Mouse (Mus musculus) layer of hippocampus, adult 11-12 months (tissue): ENCODE results near the gene Tas2r120.
"Not testable (repeated sequence)": the region's sequence is repeated elsewhere in the genome, so short reads cannot be mapped to it uniquely, and the experiment has no call there.

ENCODE experiments used
- DNase-seq: peaks from one replicate; pipeline ENCODE4 v3.0.0; 2022; ENCODE audit warnings: low spot score

Tas2r120 gene

DNA sequence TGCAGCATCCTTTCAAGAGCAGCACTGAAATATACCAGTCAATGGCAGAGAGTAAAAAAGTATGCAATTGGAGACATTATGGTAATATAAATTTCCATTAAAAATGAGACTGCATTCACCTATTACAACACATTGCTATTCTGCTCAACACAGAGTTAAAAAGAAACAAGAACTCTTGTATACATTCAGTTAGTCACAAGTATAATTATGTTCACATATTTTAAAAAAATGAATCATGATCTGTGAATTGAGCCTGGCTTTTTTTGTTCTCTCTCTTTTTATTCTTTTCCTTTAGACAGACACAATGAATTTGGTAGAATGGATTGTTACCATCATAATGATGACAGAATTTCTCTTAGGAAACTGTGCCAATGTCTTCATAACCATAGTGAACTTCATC, at the start of gene Tas2r120:
Gene Tas2r120, plus strand, starts transcription at position 301 of the 400 bp plus-strand sequence.
- DNase-seq: no peak

DNA sequence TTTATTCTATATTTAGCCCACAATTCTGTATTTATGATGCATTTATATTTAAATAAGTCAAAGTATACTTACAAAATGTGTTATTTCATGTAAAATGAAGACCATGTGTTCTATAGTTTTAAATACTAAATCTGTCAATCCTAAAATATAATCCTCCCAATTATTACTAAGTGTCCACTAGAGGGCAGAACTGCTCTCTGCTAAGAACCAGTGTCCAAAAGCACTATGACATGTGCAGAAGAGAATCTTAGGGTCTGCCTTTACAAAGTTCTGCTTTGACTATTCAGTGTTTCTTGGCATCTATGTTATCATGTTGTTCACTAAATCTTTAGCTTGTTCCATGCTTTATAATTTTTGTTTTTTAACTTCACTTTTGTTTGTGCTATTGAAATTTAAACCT, 7.4 kb upstream of the Tas2r120 start:
- no peak for DNase-seq

DNA sequence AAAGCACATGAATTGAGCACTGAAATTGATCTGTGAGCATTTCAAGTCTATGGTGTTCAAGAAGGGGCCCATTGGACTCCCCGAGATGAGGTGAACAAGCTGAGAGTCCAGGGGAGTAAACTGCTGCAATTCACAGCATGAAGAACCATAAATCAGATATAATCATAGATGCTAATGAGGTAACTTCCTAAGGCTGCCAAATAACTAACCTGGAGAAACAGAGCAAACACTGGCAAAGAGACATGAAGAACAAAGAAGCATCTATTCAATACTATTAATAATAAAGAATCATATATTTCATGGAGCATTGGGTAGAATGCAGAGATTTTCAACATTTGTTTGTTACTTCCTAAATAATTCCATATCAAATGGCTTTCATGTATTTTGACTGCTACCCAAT, 5.3 kb upstream of the Tas2r120 start, which contains the start of gene A630073D07Rik:
Gene A630073D07Rik, minus strand, starts transcription at position 101 of the 400 bp plus-strand sequence.
- no peak for DNase-seq

DNA sequence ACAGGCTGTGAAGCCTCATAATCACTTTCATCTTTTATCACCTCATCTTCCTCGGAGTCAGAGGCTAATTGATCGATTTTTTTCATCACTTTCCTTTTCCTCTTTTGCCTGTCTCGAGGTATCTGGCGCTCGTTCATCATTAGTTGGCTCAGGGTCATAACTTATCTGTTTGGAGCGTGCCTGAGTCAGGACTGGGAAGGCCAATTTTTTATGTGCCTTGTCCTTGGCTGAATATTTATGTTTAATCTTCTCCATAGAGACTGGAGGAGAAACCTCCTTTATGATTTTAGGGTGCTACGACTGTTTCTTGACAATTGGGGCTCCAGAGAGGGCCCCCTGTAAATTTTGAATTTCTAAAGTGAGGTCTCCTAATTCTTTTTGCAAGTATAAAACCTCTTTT, 34.8 kb downstream of the Tas2r120 start:
- not testable (repeated sequence) for DNase-seq

DNA sequence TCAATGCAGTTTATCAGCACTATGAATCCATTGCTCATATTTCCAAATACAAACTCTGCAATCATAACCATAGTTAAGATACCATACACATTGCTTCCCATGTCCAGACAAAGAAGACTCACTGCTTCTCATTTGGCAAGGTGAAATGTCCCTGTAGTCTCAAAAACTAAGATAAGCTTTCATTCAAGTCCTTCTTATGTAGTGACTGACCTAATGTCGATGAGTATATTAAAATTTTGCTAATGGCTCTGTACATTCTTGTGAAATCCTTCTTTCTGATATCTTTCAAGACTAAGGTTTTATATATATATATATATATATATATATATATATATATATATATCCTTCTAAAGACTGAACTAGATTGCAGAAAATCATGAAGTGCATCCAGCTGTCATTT, 44.2 kb downstream of the Tas2r120 start, which contains the start of gene Tas2r121:
Gene Tas2r121, minus strand, starts transcription at position 101 of the 400 bp plus-strand sequence.
- DNase-seq: no peak
